Mouse (Mus musculus): ENCODE measurements around the gene Ndufv1. TPM values are rescaled to one million over a fixed set of nuclear protein-coding genes. Genes with fewer than 3 reads are reported as not detected.

Gene Ndufv1
- polyA plus RNA-seq, 1 experiment from 2014 or later: 298 TPM

Other genes starting within 250 kb of the Ndufv1 start
- 21.6 and 24.1 TPM in 2 replicates for gene Kmt5b, start 245.4 kb downstream of the Ndufv1 start, polyA plus RNA-seq (2016; fragmentation: Nextera tagmentation; extraction: Ambion mirVana)
- gene Chka, start 161.0 kb downstream of the Ndufv1 start, polyA plus RNA-seq (2016; fragmentation: Nextera tagmentation; extraction: Ambion mirVana): 29.8 and 40.3 TPM in 2 replicates
- gene Tcirg1, start 105.7 kb downstream of the Ndufv1 start, polyA plus RNA-seq (2016; fragmentation: Nextera tagmentation; extraction: Ambion mirVana): 22.5 and 32.2 TPM in 2 replicates
- gene Ndufs8, start 100.0 kb downstream of the Ndufv1 start, polyA plus RNA-seq (2016; fragmentation: Nextera tagmentation; extraction: Ambion mirVana): 323 and 356 TPM in 2 replicates
- gene Aldh3b1, start 83.0 kb downstream of the Ndufv1 start, polyA plus RNA-seq (2016; fragmentation: Nextera tagmentation; extraction: Ambion mirVana): 2.1 and 3.0 TPM in 2 replicates
- gene Unc93b1, start 77.6 kb downstream of the Ndufv1 start, polyA plus RNA-seq (2016; fragmentation: Nextera tagmentation; extraction: Ambion mirVana): 4.4 and 5.0 TPM in 2 replicates
- gene Aldh3b3, start 54.2 kb downstream of the Ndufv1 start, polyA plus RNA-seq (2016; fragmentation: Nextera tagmentation; extraction: Ambion mirVana): not detected in 2 replicates
- 0.51 and 1.8 TPM in 2 replicates for gene Aldh3b2, start 40.5 kb downstream of the Ndufv1 start, polyA plus RNA-seq (2016; fragmentation: Nextera tagmentation; extraction: Ambion mirVana)
- 9.5 and 10.3 TPM in 2 replicates for gene Acy3, start 26.2 kb downstream of the Ndufv1 start, polyA plus RNA-seq (2016; fragmentation: Nextera tagmentation; extraction: Ambion mirVana)
- 0.45 TPM in 1 of 2 replicates, not detected in the other for gene Tbx10, start 20.1 kb downstream of the Ndufv1 start, polyA plus RNA-seq (2016; fragmentation: Nextera tagmentation; extraction: Ambion mirVana)
- 40.2 and 52.4 TPM in 2 replicates for gene Nudt8, start 12.2 kb downstream of the Ndufv1 start, polyA plus RNA-seq (2016; fragmentation: Nextera tagmentation; extraction: Ambion mirVana)
- gene Gm49405, start 12.2 kb downstream of the Ndufv1 start, polyA plus RNA-seq (2016; fragmentation: Nextera tagmentation; extraction: Ambion mirVana): 4.1 and 5.2 TPM in 2 replicates
- gene Doc2g, start 9.5 kb downstream of the Ndufv1 start, polyA plus RNA-seq (2016; fragmentation: Nextera tagmentation; extraction: Ambion mirVana): 32.4 and 75.0 TPM in 2 replicates
- 402 and 470 TPM in 2 replicates for gene Gstp1, start 25.2 kb upstream of the Ndufv1 start, polyA plus RNA-seq (2016; fragmentation: Nextera tagmentation; extraction: Ambion mirVana)
- 2.9 TPM in 2 replicates for gene Gstp2, start 33.2 kb upstream of the Ndufv1 start, polyA plus RNA-seq (2016; fragmentation: Nextera tagmentation; extraction: Ambion mirVana)
- gene Gstp3, start 46.8 kb upstream of the Ndufv1 start, polyA plus RNA-seq (2016; fragmentation: Nextera tagmentation; extraction: Ambion mirVana): 0.37 TPM in 1 of 2 replicates, not detected in the other
- gene Cabp2, start 68.8 kb upstream of the Ndufv1 start, polyA plus RNA-seq (2016; fragmentation: Nextera tagmentation; extraction: Ambion mirVana): not detected in 2 replicates
- gene Cdk2ap2, start 84.4 kb upstream of the Ndufv1 start, polyA plus RNA-seq (2016; fragmentation: Nextera tagmentation; extraction: Ambion mirVana): 67.9 and 86.0 TPM in 2 replicates
- 14.3 and 21.2 TPM in 2 replicates for gene Pitpnm1, start 87.2 kb upstream of the Ndufv1 start, polyA plus RNA-seq (2016; fragmentation: Nextera tagmentation; extraction: Ambion mirVana)
- 89.7 and 93.8 TPM in 2 replicates for gene Aip, start 113.1 kb upstream of the Ndufv1 start, polyA plus RNA-seq (2016; fragmentation: Nextera tagmentation; extraction: Ambion mirVana)
- not detected in 2 replicates for gene Gpr152, start 127.0 kb upstream of the Ndufv1 start, polyA plus RNA-seq (2016; fragmentation: Nextera tagmentation; extraction: Ambion mirVana)
- gene Cabp4, start 131.2 kb upstream of the Ndufv1 start, polyA plus RNA-seq (2016; fragmentation: Nextera tagmentation; extraction: Ambion mirVana): not detected in 2 replicates
- 135 and 146 TPM in 2 replicates for gene Coro1b, start 135.8 kb upstream of the Ndufv1 start, polyA plus RNA-seq (2016; fragmentation: Nextera tagmentation; extraction: Ambion mirVana)
- gene Ptprcap, start 140.8 kb upstream of the Ndufv1 start, polyA plus RNA-seq (2016; fragmentation: Nextera tagmentation; extraction: Ambion mirVana): 1.8 and 4.4 TPM in 2 replicates
- 53.4 and 57.0 TPM in 2 replicates for gene Rps6kb2, start 150.5 kb upstream of the Ndufv1 start, polyA plus RNA-seq (2016; fragmentation: Nextera tagmentation; extraction: Ambion mirVana)
- gene Carns1, start 162.7 kb upstream of the Ndufv1 start, polyA plus RNA-seq (2016; fragmentation: Nextera tagmentation; extraction: Ambion mirVana): 2.3 and 2.8 TPM in 2 replicates
- gene Tbc1d10c, start 178.5 kb upstream of the Ndufv1 start, polyA plus RNA-seq (2016; fragmentation: Nextera tagmentation; extraction: Ambion mirVana): 0.94 and 1.5 TPM in 2 replicates
- gene Ppp1ca, start 179.3 kb upstream of the Ndufv1 start, polyA plus RNA-seq (2016; fragmentation: Nextera tagmentation; extraction: Ambion mirVana): 876 and 946 TPM in 2 replicates
- 33.0 and 40.0 TPM in 2 replicates for gene Rad9a, start 188.9 kb upstream of the Ndufv1 start, polyA plus RNA-seq (2016; fragmentation: Nextera tagmentation; extraction: Ambion mirVana)
- gene Clcf1, start 201.4 kb upstream of the Ndufv1 start, polyA plus RNA-seq (2016; fragmentation: Nextera tagmentation; extraction: Ambion mirVana): 2.1 and 3.4 TPM in 2 replicates
- gene AC109138.7, start 201.6 kb upstream of the Ndufv1 start, polyA plus RNA-seq (2016; fragmentation: Nextera tagmentation; extraction: Ambion mirVana): not detected in 2 replicates
- gene Pold4, start 219.1 kb upstream of the Ndufv1 start, polyA plus RNA-seq (2016; fragmentation: Nextera tagmentation; extraction: Ambion mirVana): 15.5 and 18.7 TPM in 2 replicates